In genomic region chr4:154877864-154878548, GRCm38 (mm10) we compare ENCODE assay signal across 8 mouse cellular contexts. TPM values are rescaled to one million over a fixed set of nuclear protein-coding genes. Genes with fewer than 3 reads are reported as not detected.
DNase-seq lines count a peak whose midpoint lies in the region; ATAC-seq lines count a peak whose summit lies in the region.

No protein-coding gene starts in this region.

- ATAC-seq in hindbrain, embryonic 15.5 days (ENCODE audit: low FRiP score, low read depth): peak; percentile 97

- 10% methylated on average over 18 of the region's 18 CpGs for WGBS in hindbrain, embryonic 15.5 days
- 12% methylated on average over 17 of the region's 18 CpGs for WGBS in macrophage (ENCODE audit: missing documents)

- no peaks in the 10 kb centered on the region for H3K36me3 ChIP-seq in hindbrain, embryonic 15.5 days
- H3K36me3 ChIP-seq in macrophage (ENCODE audit: inconsistent target): no peaks in the 10 kb centered on the region

- peak overlapping the region; percentile 34 for H3K4me3 ChIP-seq in hindbrain, embryonic 15.5 days
- H3K4me3 ChIP-seq in macrophage (ENCODE audit: inconsistent target): peak overlapping the region; percentile 13; the same call in 1 of the 2 replicates

- H3K4me1 ChIP-seq in hindbrain, embryonic 15.5 days (replicated peaks): peaks cover 8% of the 10 kb centered on the region

- H3K79me2 ChIP-seq in macrophage (ENCODE audit: inconsistent target): no peaks in the 10 kb centered on the region

- H3K9ac ChIP-seq in hindbrain, embryonic 15.5 days: peak overlapping the region; percentile 35

- DNase-seq in T-cell, adult 2 months (ENCODE audit: low spot score): peak; percentile 89
- peak; percentile 96 for DNase-seq in cerebellum, postnatal 36 days
- peak; percentile 89 to 90 for DNase-seq in frontal cortex, postnatal 36 days (ENCODE audit: low spot score in 2 of 2)
- peak; percentile 73 for DNase-seq in left cerebral cortex, adult 11 months (ENCODE audit: low spot score)
- peak; percentile 92 for DNase-seq in right cerebral cortex, adult 18-20 months
- DNase-seq in urinary bladder, postnatal 10 days (ENCODE audit: low spot score): peak; percentile 83

- H3K9me3 ChIP-seq in hindbrain, embryonic 15.5 days: no peaks in the 10 kb centered on the region

- no peaks in the 10 kb centered on the region for H3K27me3 ChIP-seq in hindbrain, embryonic 15.5 days

- peak overlapping the region; percentile 60 for H3K4me2 ChIP-seq in hindbrain, embryonic 15.5 days

- H3K27ac ChIP-seq in hindbrain, embryonic 15.5 days (replicated peaks): peak overlapping the region; percentile 81
- 0 out of 2 replicates have a peak overlapping the region, but pooled peaks have one; percentile 15 for H3K27ac ChIP-seq in macrophage

RNA-seq across cellular contexts. Expression of gene Mmel1, which starts 8.6 kb away (rescaled TPM):
- polyA plus RNA-seq in hindbrain, embryonic 15.5 days (2015; fragmentation: Nextera tagmentation; extraction: Ambion mirVana): 0.45 and 0.86 TPM in 2 replicates
- total RNA-seq in macrophage (2018; cell fraction: chromatin; rRNA removed): not detected
- total RNA-seq in macrophage (2018; cell fraction: cytosol; rRNA removed): under 1 TPM in 2 of 26 experiments, not detected in 24; 0.05 TPM
- not detected for total RNA-seq in macrophage (2018; cell fraction: nucleus; rRNA removed)
- not detected in 3 replicates for polyA plus RNA-seq in macrophage (2018)

RNA-seq across cellular contexts. Expression of gene Fam213b, which starts 20.9 kb away (rescaled TPM):
- 64.2 and 67.1 TPM in 2 replicates for polyA plus RNA-seq in hindbrain, embryonic 15.5 days (2015; fragmentation: Nextera tagmentation; extraction: Ambion mirVana)
- 10 to 100 TPM in 15 of 26 experiments, 1 to 10 TPM in 10, under 1 TPM in 1; 0.92 to 25.0 (median 13.2) TPM for total RNA-seq in macrophage (2018; cell fraction: chromatin; rRNA removed)
- 100 to 1,000 TPM in 9 of 26 experiments, 10 to 100 TPM in 17; 67.1 to 127 (median 92.9) TPM for total RNA-seq in macrophage (2018; cell fraction: cytosol; rRNA removed)
- 10 to 100 TPM in 25 of 26 experiments, 1 to 10 TPM in 1; 9.3 to 46.7 (median 27.1) TPM for total RNA-seq in macrophage (2018; cell fraction: nucleus; rRNA removed)
- 41.3 to 98.7 TPM (median 69.7 TPM) in 3 replicates for polyA plus RNA-seq in macrophage (2018)

RNA-seq across cellular contexts. Expression of gene Ttc34, which starts 40.7 kb away (rescaled TPM):
- 1.2 and 2.0 TPM in 2 replicates for polyA plus RNA-seq in hindbrain, embryonic 15.5 days (2015; fragmentation: Nextera tagmentation; extraction: Ambion mirVana)
- not detected for total RNA-seq in macrophage (2018; cell fraction: chromatin; rRNA removed)
- not detected for total RNA-seq in macrophage (2018; cell fraction: cytosol; rRNA removed)
- total RNA-seq in macrophage (2018; cell fraction: nucleus; rRNA removed): not detected
- polyA plus RNA-seq in macrophage (2018): not detected in 3 replicates

RNA-seq across cellular contexts. Expression of gene Tnfrsf14, which starts 50.4 kb away (rescaled TPM):
- polyA plus RNA-seq in hindbrain, embryonic 15.5 days (2015; fragmentation: Nextera tagmentation; extraction: Ambion mirVana): 0.64 and 0.71 TPM in 2 replicates
- 100 to 1,000 TPM in 21 of 26 experiments, 10 to 100 TPM in 5; 30.8 to 879 (median 175) TPM for total RNA-seq in macrophage (2018; cell fraction: chromatin; rRNA removed)
- 100 to 1,000 TPM in 18 of 26 experiments, 10 to 100 TPM in 8; 64.2 to 324 (median 140) TPM for total RNA-seq in macrophage (2018; cell fraction: cytosol; rRNA removed)
- total RNA-seq in macrophage (2018; cell fraction: nucleus; rRNA removed): 100 to 1,000 TPM in 19 of 26 experiments, 10 to 100 TPM in 7; 57.6 to 431 (median 211) TPM
- polyA plus RNA-seq in macrophage (2018): 28.2 to 116 TPM (median 64.4 TPM) in 3 replicates

Comparison
In these comparisons a context has a peak if more than half of its experiments do, and no peak if none do; other contexts are left out.
1. Peak in every context shown above with its lines: DNase-seq, ATAC-seq, H3K4me3 ChIP-seq and H3K27ac ChIP-seq.